In the genomic region with DNA sequence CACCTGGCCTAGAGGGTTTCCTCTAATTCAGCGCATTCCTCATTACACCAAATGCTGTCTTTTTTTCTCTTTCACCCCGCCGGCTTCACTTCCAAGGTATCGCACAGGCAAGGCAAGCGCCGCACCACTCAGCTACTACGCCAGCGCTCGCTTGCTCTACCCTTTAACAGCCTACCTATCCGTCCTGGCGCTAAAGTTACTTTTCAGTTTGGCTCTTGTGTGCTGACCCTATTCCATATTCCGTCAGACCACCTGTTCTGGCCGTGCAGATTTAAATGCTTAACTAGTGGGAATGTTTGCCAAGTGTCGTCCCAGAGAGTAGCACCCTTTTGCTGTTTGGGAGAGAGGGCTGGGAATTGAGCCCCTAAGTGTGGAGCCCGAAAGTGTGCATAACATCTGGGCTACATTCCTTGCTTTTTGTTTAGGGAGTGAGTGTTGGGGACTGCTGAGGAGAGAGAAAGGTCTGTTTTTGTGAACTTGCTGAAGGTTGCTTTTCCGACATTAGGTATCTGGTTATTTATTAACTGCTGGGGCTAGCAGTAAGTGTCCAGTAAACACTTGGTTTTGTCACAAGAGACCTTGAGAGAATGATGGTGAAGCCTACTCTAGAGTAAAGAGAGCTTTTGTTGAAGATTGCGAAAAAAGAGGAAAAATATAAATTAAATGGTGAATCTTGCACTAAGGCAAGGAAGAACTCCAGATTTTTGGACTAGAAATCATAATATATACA, we compare ENCODE assay signal across 9 mouse cellular contexts. TPM values are rescaled to one million over a fixed set of nuclear protein-coding genes. Genes with fewer than 3 reads are reported as not detected.
DNase-seq lines count a peak whose midpoint lies in the region; ATAC-seq and TF ChIP-seq lines count a peak whose summit lies in the region.
"Had no signal": no experiment of that assay in that cellular context is flagged by ENCODE, and none has a peak within 500 bp of the region (broad histone marks: within the 10 kb centered on the region; RNA-seq: fewer than 3 reads in every experiment).

No protein-coding gene starts in this region.

- ATAC-seq in heart, embryonic 15.5 days (replicated peaks; ENCODE audit: insufficient number of reproducible peaks, insufficient read depth, low FRiP score, low read depth): no peak
- ATAC-seq in megakaryocyte progenitor cell, adult 5-6 weeks (replicated peaks; ENCODE audit: poor library complexity): no peak

- 8% methylated on average over 17 of the region's 17 CpGs for WGBS in heart, embryonic 15.5 days
- WGBS in midbrain, embryonic 10.5 days: 8% methylated on average over 17 of the region's 17 CpGs

- no peaks in the 10 kb centered on the region for H3K4me1 ChIP-seq in ES-Bruce4 (ENCODE audit: control insufficient read depth, insufficient read depth, low read length)
- peaks cover 10% of the 10 kb centered on the region for H3K4me1 ChIP-seq in heart, embryonic 15.5 days (replicated peaks)
- peaks cover 37% of the 10 kb centered on the region for H3K4me1 ChIP-seq in midbrain, embryonic 10.5 days

- peak overlapping the region; percentile 93 for H3K4me3 ChIP-seq in ES-Bruce4 (ENCODE audit: low read depth, low read length)
- peak overlapping the region; percentile 73 for H3K4me3 ChIP-seq in heart, embryonic 15.5 days
- H3K4me3 ChIP-seq in midbrain, embryonic 10.5 days: peak overlapping the region; percentile 79

- no peaks in the 10 kb centered on the region for H3K9me3 ChIP-seq in ES-Bruce4 (replicated peaks; ENCODE audit: control insufficient read depth, insufficient read depth, low read length, poor library complexity, severe bottlenecking)
- H3K9me3 ChIP-seq in heart, embryonic 15.5 days (replicated peaks): no peaks in the 10 kb centered on the region
- no peaks in the 10 kb centered on the region for H3K9me3 ChIP-seq in midbrain, embryonic 10.5 days (replicated peaks)

- no peaks in the 10 kb centered on the region for H3K27me3 ChIP-seq in ES-Bruce4 (ENCODE audit: control insufficient read depth, insufficient read depth, low read length, poor library complexity, severe bottlenecking)
- no peaks in the 10 kb centered on the region for H3K27me3 ChIP-seq in heart, embryonic 15.5 days
- H3K27me3 ChIP-seq in midbrain, embryonic 10.5 days (ENCODE audit: low read depth, poor library complexity, severe bottlenecking): no peaks in the 10 kb centered on the region; the same call in 1 of the 2 replicates

- peak overlapping the region; percentile 73 for H3K9ac ChIP-seq in ES-Bruce4 (ENCODE audit: low read depth, poor library complexity, severe bottlenecking)
- H3K9ac ChIP-seq in heart, embryonic 15.5 days: peak overlapping the region; percentile 73

- DNase-seq in brain, adult 2 months (ENCODE audit: low read depth, low spot score): peak; percentile 16
- DNase-seq in kidney, postnatal 25 days: peak; percentile 34 to 60
- DNase-seq in midbrain, embryonic 10.5 days (ENCODE audit: low spot score): peak; percentile 39
- DNase-seq in thymus, postnatal 10 days (ENCODE audit: low spot score in 2 of 2): peak; percentile 9 to 31
- DNase-seq in gastrocnemius, postnatal 25 days: no peak

- H3K36me3 ChIP-seq in ES-Bruce4 (ENCODE audit: control insufficient read depth, insufficient read depth, low read length, poor library complexity, severe bottlenecking): 0 out of 2 replicates have a peak, but pooled peaks cover 5% of the 10 kb centered on the region
- H3K36me3 ChIP-seq in heart, embryonic 15.5 days: no peaks in the 10 kb centered on the region
- H3K36me3 ChIP-seq in midbrain, embryonic 10.5 days: no peaks in the 10 kb centered on the region

- no peak for TF ChIP-seq CTCF in ES-Bruce4 (IDR thresholded peaks at IDR 0.05; ENCODE audit: low read depth, low read length)

- TF ChIP-seq POLR2A in ES-Bruce4 (IDR thresholded peaks at IDR 0.05; ENCODE audit: insufficient read depth, low read length): no peak

- peak overlapping the region; percentile 57; the same call in 1 of the 2 replicates for H3K27ac ChIP-seq in ES-Bruce4 (ENCODE audit: insufficient read depth, low read length)
- no peak overlapping the region for H3K27ac ChIP-seq in heart, embryonic 15.5 days
- H3K27ac ChIP-seq in midbrain, embryonic 10.5 days (replicated peaks): peak overlapping the region; percentile 89

- TF ChIP-seq EP300 in ES-Bruce4 (IDR thresholded peaks at IDR 0.05; ENCODE audit: insufficient read depth, low read depth, low read length): no peak

- H3K4me2 ChIP-seq in heart, embryonic 15.5 days: peak overlapping the region; percentile 92

RNA-seq across cellular contexts. Expression of a gene that starts 1.2 kb away (rescaled TPM):
- 237 and 239 TPM in 2 replicates for polyA plus RNA-seq in ES-Bruce4 (2011; ENCODE audit: insufficient read depth, insufficient read length, low read depth, missing spikeins)
- 35.1 and 44.4 TPM in 2 replicates for polyA plus RNA-seq in heart, embryonic 15.5 days (2015; fragmentation: Nextera tagmentation; extraction: Ambion mirVana)
- 82.4 and 91.8 TPM in 2 replicates for polyA plus RNA-seq in midbrain, embryonic 10.5 days (2016; fragmentation: Nextera tagmentation; extraction: Ambion mirVana)
- 10 to 100 TPM; 28.0 to 30.2 TPM for total RNA-seq in gastrocnemius, postnatal 25 days (2021)
- 90.1 and 113 TPM in 2 replicates for total RNA-seq in megakaryocyte progenitor cell, adult 5-6 weeks (2015)
- 137 and 191 TPM in 2 replicates for total RNA-seq in megakaryocyte progenitor cell, adult 5-6 weeks (2017)

RNA-seq across cellular contexts. Expression of a gene that starts 9.7 kb away (rescaled TPM):
- 8.8 and 8.9 TPM in 2 replicates for polyA plus RNA-seq in ES-Bruce4 (2011; ENCODE audit: insufficient read depth, insufficient read length, low read depth, missing spikeins)
- not detected in 2 replicates for polyA plus RNA-seq in heart, embryonic 15.5 days (2015; fragmentation: Nextera tagmentation; extraction: Ambion mirVana)
- polyA plus RNA-seq in midbrain, embryonic 10.5 days (2016; fragmentation: Nextera tagmentation; extraction: Ambion mirVana): not detected in 2 replicates
- not detected for total RNA-seq in gastrocnemius, postnatal 25 days (2021)
- not detected in 2 replicates for total RNA-seq in megakaryocyte progenitor cell, adult 5-6 weeks (2015)
- total RNA-seq in megakaryocyte progenitor cell, adult 5-6 weeks (2017): 0.14 TPM in 1 of 2 replicates, not detected in the other
- total RNA-seq: hematopoietic stem cell, adult 5-6 weeks had no signal
